8 mouse cellular contexts compared by ENCODE assay signal in the genomic region with DNA sequence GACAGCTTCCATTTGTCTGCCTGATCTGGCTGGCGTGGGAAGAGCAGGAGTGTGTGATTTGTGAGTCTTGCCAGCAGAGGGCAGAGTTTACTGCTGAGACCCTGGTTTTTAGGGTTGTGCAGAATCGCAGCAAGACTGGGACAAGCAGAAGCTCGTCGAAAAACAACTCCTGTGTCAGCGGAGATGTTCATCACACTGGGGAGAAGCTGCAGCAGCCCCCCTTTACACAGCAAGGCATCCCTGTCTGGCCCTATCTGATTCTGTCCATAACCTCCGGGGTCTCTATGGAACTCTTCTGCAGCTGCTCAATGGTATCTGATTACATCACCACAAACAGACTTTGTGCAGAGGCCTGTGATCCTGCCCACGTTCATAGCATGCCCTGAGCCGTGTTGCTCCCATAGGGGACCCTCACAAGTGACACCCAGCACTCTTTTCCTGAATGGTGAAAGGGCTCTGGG.
DNase-seq lines count a peak whose midpoint lies in the region; ATAC-seq and TF ChIP-seq lines count a peak whose summit lies in the region.

No protein-coding gene starts in this region.

- H3K27me3 ChIP-seq in intestine, postnatal 0 days (replicated peaks; ENCODE audit: control insufficient read depth, insufficient read depth, low read length): no peaks in the 10 kb centered on the region
- no peaks in the 10 kb centered on the region for H3K27me3 ChIP-seq in intestine, embryonic 15.5 days (replicated peaks)
- no peaks in the 10 kb centered on the region for H3K27me3 ChIP-seq in embryonic facial prominence, embryonic 12.5 days
- no peaks in the 10 kb centered on the region for H3K27me3 ChIP-seq in hindbrain, embryonic 14.5 days (ENCODE audit: control insufficient read depth, insufficient read depth, low read length)

- H3K9ac ChIP-seq in intestine, postnatal 0 days (ENCODE audit: low read depth, low read length): no peak overlapping the region
- no peak overlapping the region for H3K9ac ChIP-seq in intestine, embryonic 15.5 days
- H3K9ac ChIP-seq in embryonic facial prominence, embryonic 12.5 days: no peak overlapping the region
- H3K9ac ChIP-seq in hindbrain, embryonic 14.5 days: no peak overlapping the region

- DNase-seq in adrenal gland, postnatal 36 days: peak; percentile 46 to 61
- DNase-seq in hindbrain, embryonic 14.5 days (ENCODE audit: low spot score): peak; percentile 87
- peak; percentile 76 to 85 for DNase-seq in left cerebral cortex, postnatal 25 days (ENCODE audit: low spot score in 2 of 2)
- peak; percentile 47 for DNase-seq in neural tube, embryonic 10.5 days (ENCODE audit: extremely low spot score, low spot score)

- peak; percentile 76 for TF ChIP-seq CTCF in intestine, postnatal 0 days (IDR thresholded peaks at IDR 0.05; ENCODE audit: low read depth)

- H3K9me3 ChIP-seq in intestine, postnatal 0 days (ENCODE audit: control insufficient read depth): no peaks in the 10 kb centered on the region
- no peaks in the 10 kb centered on the region for H3K9me3 ChIP-seq in intestine, embryonic 15.5 days
- H3K9me3 ChIP-seq in embryonic facial prominence, embryonic 12.5 days: no peaks in the 10 kb centered on the region
- no peaks in the 10 kb centered on the region for H3K9me3 ChIP-seq in hindbrain, embryonic 14.5 days (ENCODE audit: control insufficient read depth, low read length)

- no peak overlapping the region for H3K4me2 ChIP-seq in intestine, postnatal 0 days (replicated peaks; ENCODE audit: low read depth)
- no peak overlapping the region for H3K4me2 ChIP-seq in intestine, embryonic 15.5 days (replicated peaks)
- H3K4me2 ChIP-seq in embryonic facial prominence, embryonic 12.5 days (replicated peaks): no peak overlapping the region
- no peak overlapping the region for H3K4me2 ChIP-seq in hindbrain, embryonic 14.5 days (replicated peaks)

- H3K4me3 ChIP-seq in intestine, postnatal 0 days (ENCODE audit: low read depth, low read length): no peak overlapping the region
- H3K4me3 ChIP-seq in intestine, embryonic 15.5 days (replicated peaks): no peak overlapping the region
- no peak overlapping the region for H3K4me3 ChIP-seq in embryonic facial prominence, embryonic 12.5 days
- H3K4me3 ChIP-seq in hindbrain, embryonic 14.5 days (replicated peaks; ENCODE audit: low read length): no peak overlapping the region

- no peaks in the 10 kb centered on the region for H3K36me3 ChIP-seq in intestine, postnatal 0 days (ENCODE audit: control insufficient read depth, insufficient read depth)
- H3K36me3 ChIP-seq in intestine, embryonic 15.5 days: no peaks in the 10 kb centered on the region
- no peaks in the 10 kb centered on the region for H3K36me3 ChIP-seq in embryonic facial prominence, embryonic 12.5 days
- no peaks in the 10 kb centered on the region for H3K36me3 ChIP-seq in hindbrain, embryonic 14.5 days (replicated peaks; ENCODE audit: control insufficient read depth, insufficient read depth)

- WGBS in intestine, postnatal 0 days: 18% methylated on average over 8 of the region's 8 CpGs
- WGBS in intestine, embryonic 15.5 days: 23% methylated on average over 8 of the region's 8 CpGs
- WGBS in embryonic facial prominence, embryonic 12.5 days: 19% methylated on average over 8 of the region's 8 CpGs
- WGBS in hindbrain, embryonic 14.5 days: 17% methylated on average over 8 of the region's 8 CpGs

- H3K27ac ChIP-seq in intestine, postnatal 0 days (ENCODE audit: low read depth, low read length): no peak overlapping the region
- H3K27ac ChIP-seq in intestine, embryonic 15.5 days: no peak overlapping the region
- H3K27ac ChIP-seq in embryonic facial prominence, embryonic 12.5 days: no peak overlapping the region
- no peak overlapping the region for H3K27ac ChIP-seq in hindbrain, embryonic 14.5 days

- intact Hi-C loops in left cerebral cortex, postnatal 25 days (cut with DNase I): loop anchor here (1.0 to 10.0 kb wide), 5 partner anchors 187 to 580 kb away; no protein-coding TSS in a partner anchor

- no peaks in the 10 kb centered on the region for H3K4me1 ChIP-seq in intestine, postnatal 0 days (replicated peaks; ENCODE audit: control insufficient read depth, insufficient read depth, low read length)
- no peaks in the 10 kb centered on the region for H3K4me1 ChIP-seq in intestine, embryonic 15.5 days (replicated peaks)
- H3K4me1 ChIP-seq in embryonic facial prominence, embryonic 12.5 days: no peaks in the 10 kb centered on the region
- H3K4me1 ChIP-seq in hindbrain, embryonic 14.5 days (replicated peaks; ENCODE audit: control insufficient read depth, insufficient read depth, low read length): no peaks in the 10 kb centered on the region

- no peak for ATAC-seq in intestine, postnatal 0 days
- ATAC-seq in intestine, embryonic 15.5 days: no peak
- peak; percentile 35; the same call in 1 of the 2 replicates for ATAC-seq in embryonic facial prominence, embryonic 12.5 days (ENCODE audit: insufficient number of reproducible peaks, insufficient read depth, low FRiP score, low TSS enrichment)
- peak; percentile 80 for ATAC-seq in hindbrain, embryonic 14.5 days (ENCODE audit: low FRiP score)
- ATAC-seq in erythroid progenitor cell, adult 5-6 weeks (replicated peaks; ENCODE audit: low FRiP score, poor library complexity, severe bottlenecking): no peak

Comparison
In these comparisons a context has a peak if more than half of its experiments do, and no peak if none do; other contexts are left out.
1. ATAC-seq: peak in embryonic facial prominence, embryonic 12.5 days (single experiment) and hindbrain, embryonic 14.5 days (single experiment); none in intestine, postnatal 0 days (single experiment), intestine, embryonic 15.5 days (single experiment) and erythroid progenitor cell, adult 5-6 weeks (single experiment).
2. Peak in every context shown above with its lines, with median percentiles within 50 percentile points of each other: DNase-seq.